Mouse (Mus musculus): Measurements from ENCODE around the gene Slc27a4. TPM values are rescaled to one million over a fixed set of nuclear protein-coding genes. Genes with fewer than 3 reads are reported as not detected.
A peak's percentile ranks its signal among the peaks of the same experiment; 100 is the strongest.
"Not testable (repeated sequence)": the region's sequence is repeated elsewhere in the genome, so short reads cannot be mapped to it uniquely, and the experiment has no call there.

Slc27a4 gene
- total RNA-seq (2021), result 10 to 100 TPM; 93.4 to 96.7 TPM
- long read RNA-seq, experiment 1, full-length matches to known transcripts, result 76 of 101 reads
- long read RNA-seq, experiment 1, partial matches to known transcripts, result 22 of 101 reads
- long read RNA-seq, experiment 1, other reads (novel, unspliced or antisense), result 3 of 101 reads
- long read RNA-seq, experiment 2, full-length matches to known transcripts, result 77 of 102 reads
- long read RNA-seq, experiment 2, partial matches to known transcripts, result 12 of 102 reads
- long read RNA-seq, experiment 2, other reads (novel, unspliced or antisense), result 13 of 102 reads

- peak; percentile 95 to 96 for DNase-seq (ENCODE audit: low spot score in 2 of 2)
- intact Hi-C loops (cut with DNase I), result no loop called here
Observed at GRCm38 (mm10) chr2:29802075-29802826, at the start of gene Slc27a4. TSS of gene Slc27a4 (plus strand) at chr2:29802634.

DNA sequence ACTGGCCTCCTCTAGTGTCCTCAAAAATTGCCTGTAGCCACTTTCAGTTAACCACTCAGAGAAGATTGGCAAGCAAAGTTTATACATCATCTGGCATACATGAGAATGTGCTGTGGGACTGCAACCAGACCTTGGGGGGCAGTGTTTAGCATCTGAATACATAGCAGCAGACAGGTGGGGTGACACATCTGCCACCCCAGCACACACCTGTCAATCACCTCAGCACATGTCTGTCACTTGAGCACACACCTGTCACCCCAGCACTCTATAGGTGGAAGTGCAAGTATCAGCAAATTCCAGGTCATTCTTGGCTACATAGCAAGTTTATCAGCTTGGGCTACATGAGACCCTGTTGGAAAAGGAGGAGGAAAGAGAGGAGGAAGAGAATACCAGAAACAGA is 46.7 kb upstream of the Slc27a4 start:
- intact Hi-C loops (cut with DNase I), result no loop called here
- no peak for DNase-seq (ENCODE audit: low spot score in 2 of 2)

GRCm38 (mm10) chr2:29764831-29765230 is 37.6 kb upstream of the Slc27a4 start:
- DNase-seq (ENCODE audit: low spot score in 2 of 2), result peak; percentile 54 to 66
- intact Hi-C loops (cut with DNase I), result no loop called here

GRCm38 (mm10) chr2:29767976-29768709 is 34.3 kb upstream of the Slc27a4 start:
- intact Hi-C loops (cut with DNase I), result no loop called here
- DNase-seq (ENCODE audit: low spot score in 2 of 2), result no peak

GRCm38 (mm10) chr2:29768901-29769300 is 33.5 kb upstream of the Slc27a4 start:
- intact Hi-C loops (cut with DNase I), result no loop called here
- DNase-seq (ENCODE audit: low spot score in 2 of 2), result no peak

DNA sequence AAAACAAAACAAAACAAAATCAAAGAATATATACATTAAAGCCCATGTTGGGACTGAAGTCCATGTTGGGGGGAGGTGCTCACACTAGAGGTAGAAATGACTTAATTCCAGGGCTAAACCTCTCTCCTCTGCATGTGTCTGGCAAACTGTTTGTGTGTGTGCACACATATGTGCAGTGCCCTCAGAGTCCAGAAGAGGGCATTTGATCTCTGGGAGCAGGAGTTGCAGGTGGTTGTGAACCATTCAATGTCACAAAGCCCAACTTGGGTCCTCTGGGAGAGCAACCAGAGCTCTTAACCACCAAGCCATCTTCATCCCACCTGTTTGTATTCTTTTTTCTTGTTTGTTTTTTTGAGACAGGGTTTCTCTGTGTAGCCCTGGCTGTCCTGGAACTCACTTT is 32.3 kb upstream of the Slc27a4 start:
- DNase-seq (ENCODE audit: low spot score in 2 of 2), result no peak

GRCm38 (mm10) chr2:29771611-29772461 is 30.6 kb upstream of the Slc27a4 start:
- no peak for DNase-seq (ENCODE audit: low spot score in 2 of 2)
- intact Hi-C loops (cut with DNase I), result no loop called here

More for the DNA sequence above, 32.3 kb upstream of the Slc27a4 start:
- intact Hi-C loops (cut with DNase I), result no loop called here

GRCm38 (mm10) chr2:29773323-29773722 is 29.1 kb upstream of the Slc27a4 start:
- intact Hi-C loops (cut with DNase I), result no loop called here
- DNase-seq (ENCODE audit: low spot score in 2 of 2), result no peak

- intact Hi-C loops (cut with DNase I); DNase-seq (ENCODE audit: low spot score in 2 of 2): not testable (repeated sequence)
Observed at GRCm38 (mm10) chr2:29781256-29781655, 21.2 kb upstream of the Slc27a4 start.

- intact Hi-C loops (cut with DNase I), result no loop called here
- DNase-seq (ENCODE audit: low spot score in 2 of 2), result no peak
Observed at GRCm38 (mm10) chr2:29784290-29784689, 18.1 kb upstream of the Slc27a4 start.

GRCm38 (mm10) chr2:29787104-29787917 is 15.1 kb upstream of the Slc27a4 start, which contains the start of gene Coq4:
TSS of gene Coq4 (plus strand) at chr2:29787493.
- intact Hi-C loops (cut with DNase I), result no loop called here
- peak; percentile 94 to 96 for DNase-seq (ENCODE audit: low spot score in 2 of 2)

DNA sequence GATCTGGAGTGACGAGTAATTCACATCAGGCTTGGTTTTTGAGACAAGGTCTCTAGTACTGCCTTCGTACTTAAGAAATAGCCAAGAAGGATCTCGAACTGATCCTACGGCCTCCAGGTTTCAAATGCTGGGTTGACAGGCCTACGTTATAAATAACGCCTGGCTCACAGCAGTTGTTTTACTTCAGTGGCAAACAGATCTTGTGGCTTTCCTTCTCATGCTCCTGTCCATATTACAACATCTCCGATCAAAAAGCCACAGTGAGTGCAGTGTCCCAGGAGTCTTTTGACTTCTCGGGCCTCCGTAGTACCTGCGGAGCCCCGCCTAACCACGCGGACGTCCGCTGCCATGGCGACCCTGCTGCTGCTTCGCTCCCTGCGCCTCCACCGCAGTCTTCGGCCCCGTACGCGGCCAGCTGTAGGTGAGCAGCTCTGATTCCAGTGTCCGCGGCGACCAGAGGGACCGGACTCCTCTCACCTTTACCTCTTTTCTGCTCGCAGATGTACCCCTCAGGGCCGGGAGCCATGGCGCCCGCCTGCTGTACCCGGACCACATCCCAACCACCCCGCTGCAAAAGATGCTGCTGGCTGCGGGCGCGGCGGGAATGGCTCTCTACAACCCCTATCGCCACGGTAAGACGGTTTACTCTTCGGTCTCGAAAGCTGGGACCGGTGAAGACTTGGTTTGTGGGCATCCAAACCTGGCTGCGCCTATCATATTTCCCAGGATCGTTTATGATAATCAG is 14.3 kb upstream of the Slc27a4 start, which contains the start of gene Trub2:
Gene Trub2 (minus strand): TSS at position 566 of the 745 bp plus-strand sequence.
- peak; percentile 76 to 89 for DNase-seq (ENCODE audit: low spot score in 2 of 2)
- intact Hi-C loops (cut with DNase I), result no loop called here

- no peak for DNase-seq (ENCODE audit: low spot score in 2 of 2)
- intact Hi-C loops (cut with DNase I), result no loop called here
Observed at GRCm38 (mm10) chr2:29792772-29793487, 9.5 kb upstream of the Slc27a4 start.

DNA sequence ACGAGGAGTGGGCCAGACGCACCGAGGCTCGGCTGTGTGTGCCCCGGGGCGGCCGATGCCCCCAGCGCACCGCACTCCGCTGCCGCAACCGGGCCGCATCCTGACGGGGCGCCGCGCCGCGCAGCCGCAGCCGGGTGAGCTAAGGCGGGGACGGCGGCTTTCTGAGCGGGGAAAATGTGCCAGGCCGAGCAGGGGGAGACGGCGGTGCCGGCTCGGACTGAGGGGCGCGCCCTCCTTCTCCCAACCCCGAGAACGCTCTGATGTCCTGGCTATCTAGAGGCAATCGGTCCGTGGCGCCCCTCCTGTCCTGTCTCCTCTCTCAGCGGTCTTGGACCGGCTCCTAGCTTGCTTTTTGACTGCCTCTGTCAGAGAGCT is 380 bp downstream of the Slc27a4 start:
- intact Hi-C loops (cut with DNase I), result no loop called here
- DNase-seq (ENCODE audit: low spot score in 2 of 2), result no peak

- no peak for DNase-seq (ENCODE audit: low spot score in 2 of 2)
- intact Hi-C loops (cut with DNase I), result no loop called here
Observed at GRCm38 (mm10) chr2:29803400-29803831, 982 bp downstream of the Slc27a4 start.

DNA sequence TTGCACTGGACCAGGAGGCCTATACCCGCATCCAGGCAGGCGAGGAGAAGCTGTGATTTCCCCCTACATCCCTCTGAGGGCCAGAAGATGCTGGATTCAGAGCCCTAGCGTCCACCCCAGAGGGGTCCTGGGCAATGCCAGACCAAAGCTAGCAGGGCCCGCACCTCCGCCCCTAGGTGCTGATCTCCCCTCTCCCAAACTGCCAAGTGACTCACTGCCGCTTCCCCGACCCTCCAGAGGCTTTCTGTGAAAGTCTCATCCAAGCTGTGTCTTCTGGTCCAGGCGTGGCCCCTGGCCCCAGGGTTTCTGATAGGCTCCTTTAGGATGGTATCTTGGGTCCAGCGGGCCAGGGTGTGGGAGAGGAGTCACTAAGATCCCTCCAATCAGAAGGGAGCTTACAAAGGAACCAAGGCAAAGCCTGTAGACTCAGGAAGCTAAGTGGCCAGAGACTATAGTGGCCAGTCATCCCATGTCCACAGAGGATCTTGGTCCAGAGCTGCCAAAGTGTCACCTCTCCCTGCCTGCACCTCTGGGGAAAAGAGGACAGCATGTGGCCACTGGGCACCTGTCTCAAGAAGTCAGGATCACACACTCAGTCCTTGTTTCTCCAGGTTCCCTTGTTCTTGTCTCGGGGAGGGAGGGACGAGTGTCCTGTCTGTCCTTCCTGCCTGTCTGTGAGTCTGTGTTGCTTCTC is 13.4 kb downstream of the Slc27a4 start:
- DNase-seq (ENCODE audit: low spot score in 2 of 2), result no peak
- intact Hi-C loops (cut with DNase I), result no loop called here
